Mouse (Mus musculus): ENCODE measurements around the gene Pclo. TPM values are rescaled to one million over a fixed set of nuclear protein-coding genes. Genes with fewer than 3 reads are reported as not detected.

Pclo gene
- polyA plus RNA-seq, 2 experiments = 0.01 to 0.02 TPM

- Histone ChIP-seq H3K9me3 (ENCODE audit: control insufficient read depth, low read length) (no peaks in the 10 kb centered on the region), H3K27me3 (ENCODE audit: control insufficient read depth, insufficient read depth, low read length) (no peaks in the 10 kb centered on the region), H3K4me3 (ENCODE audit: insufficient read depth in 1 of 2, low read depth in 2 of 2, low read length in 2 of 2) (no peak overlapping the region), H3K4me2 (ENCODE audit: low read depth) (no peak overlapping the region), H3K36me3 (replicated peaks; ENCODE audit: control insufficient read depth, insufficient read depth, low read depth) (no peaks in the 10 kb centered on the region), H3K27ac (no peak overlapping the region), H3K4me1 (replicated peaks; ENCODE audit: control insufficient read depth in 2 of 2, insufficient read depth in 2 of 2, low read length in 1 of 2) (no peaks in the 10 kb centered on the region), H3K9ac (replicated peaks) (no peak overlapping the region)
- ATAC-seq (ENCODE audit: insufficient read depth) (no peak), DNase-seq (ENCODE audit: low read depth in 3 of 3, low spot score in 3 of 3) (no peak)
- TF ChIP-seq CTCF (IDR thresholded peaks at IDR 0.05; ENCODE audit: low read depth) (no peak), EP300 (IDR thresholded peaks at IDR 0.05; ENCODE audit: low read depth) (no peak)
Measured at GRCm38 (mm10) chr5:14700900-14701299, 186.2 kb downstream of the Pclo start.

GRCm38 (mm10) chr5:14705423-14705822 is 190.7 kb downstream of the Pclo start:
- H3K27ac ChIP-seq = no peak overlapping the region
- DNase-seq (ENCODE audit: low read depth in 3 of 3, low spot score in 3 of 3) (no peak), ATAC-seq (ENCODE audit: insufficient read depth) (no peak)
- TF ChIP-seq CTCF (IDR thresholded peaks at IDR 0.05; ENCODE audit: low read depth) (no peak), EP300 (IDR thresholded peaks at IDR 0.05; ENCODE audit: low read depth) (no peak)
- no peak overlapping the region for H3K9ac ChIP-seq (replicated peaks)
- no peaks in the 10 kb centered on the region for H3K27me3 ChIP-seq (ENCODE audit: control insufficient read depth, insufficient read depth, low read length)
- H3K36me3 ChIP-seq (replicated peaks; ENCODE audit: control insufficient read depth, insufficient read depth, low read depth) = no peaks in the 10 kb centered on the region
- no peaks in the 10 kb centered on the region for H3K9me3 ChIP-seq (ENCODE audit: control insufficient read depth, low read length)
- no peaks in the 10 kb centered on the region for H3K4me1 ChIP-seq (replicated peaks; ENCODE audit: control insufficient read depth in 2 of 2, insufficient read depth in 2 of 2, low read length in 1 of 2)
- H3K4me2 ChIP-seq (ENCODE audit: low read depth) = no peak overlapping the region
- 38% methylated on average over 2 of the region's 2 CpGs for WGBS (ENCODE audit: insufficient replicate concordance)
- no peak overlapping the region for H3K4me3 ChIP-seq (ENCODE audit: insufficient read depth in 1 of 2, low read depth in 2 of 2, low read length in 2 of 2)

DNA sequence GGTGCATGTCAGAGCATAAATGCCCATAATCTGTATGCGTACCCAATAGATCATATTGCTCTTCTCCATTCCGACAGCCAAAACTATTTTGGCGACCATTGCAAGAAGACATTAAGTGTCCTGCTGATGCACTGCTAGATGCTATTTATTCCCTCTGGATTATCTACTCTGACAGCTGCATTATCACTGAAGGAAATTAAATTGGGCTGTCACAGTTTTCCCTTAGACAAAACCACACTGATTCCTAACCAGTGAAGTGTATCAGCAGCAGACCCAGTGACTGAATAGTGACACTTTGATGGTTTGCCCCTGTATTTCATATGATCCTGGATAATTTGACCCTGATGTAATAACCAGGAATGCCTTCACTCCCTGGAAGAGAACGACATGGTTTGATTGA is 192.6 kb downstream of the Pclo start:
- no peak overlapping the region for H3K27ac ChIP-seq
- H3K36me3 ChIP-seq (replicated peaks; ENCODE audit: control insufficient read depth, insufficient read depth, low read depth) = no peaks in the 10 kb centered on the region
- ATAC-seq (ENCODE audit: insufficient read depth) (no peak), DNase-seq (ENCODE audit: low read depth in 3 of 3, low spot score in 3 of 3) (no peak)
- H3K4me2 ChIP-seq (ENCODE audit: low read depth) = no peak overlapping the region
- H3K9me3 ChIP-seq (ENCODE audit: control insufficient read depth, low read length) = no peaks in the 10 kb centered on the region
- TF ChIP-seq EP300 (IDR thresholded peaks at IDR 0.05; ENCODE audit: low read depth) (no peak), CTCF (IDR thresholded peaks at IDR 0.05; ENCODE audit: low read depth) (no peak)
- H3K4me3 ChIP-seq (ENCODE audit: insufficient read depth in 1 of 2, low read depth in 2 of 2, low read length in 2 of 2) = no peak overlapping the region
- 70% methylated on average over 4 of the region's 4 CpGs for WGBS (ENCODE audit: insufficient replicate concordance)
- no peaks in the 10 kb centered on the region for H3K4me1 ChIP-seq (replicated peaks; ENCODE audit: control insufficient read depth in 2 of 2, insufficient read depth in 2 of 2, low read length in 1 of 2)
- H3K9ac ChIP-seq (replicated peaks) = no peak overlapping the region
- H3K27me3 ChIP-seq (ENCODE audit: control insufficient read depth, insufficient read depth, low read length) = no peaks in the 10 kb centered on the region

DNA sequence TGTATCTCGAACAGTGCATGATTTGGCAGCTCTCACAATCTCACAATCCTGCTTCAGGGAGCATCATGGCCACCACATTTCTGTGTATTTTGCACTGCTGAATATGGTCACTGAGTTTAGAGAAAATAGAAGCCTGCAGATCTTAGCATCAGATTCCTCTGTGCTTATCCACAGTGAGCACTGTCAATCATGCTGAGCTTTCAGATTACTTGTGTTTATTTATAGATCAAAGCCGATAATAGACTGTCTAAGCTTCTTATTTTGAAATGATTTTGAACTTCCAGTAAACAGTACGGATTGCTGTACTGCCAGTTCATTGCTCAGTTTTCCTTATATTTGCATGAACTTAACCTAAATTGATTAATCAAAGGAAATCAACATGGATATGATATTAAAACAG is 208.9 kb downstream of the Pclo start:
- H3K36me3 ChIP-seq (replicated peaks; ENCODE audit: control insufficient read depth, insufficient read depth, low read depth) = no peaks in the 10 kb centered on the region
- DNase-seq (ENCODE audit: low read depth in 3 of 3, low spot score in 3 of 3) = no peak
- no peak overlapping the region for H3K9ac ChIP-seq (replicated peaks)
- no peaks in the 10 kb centered on the region for H3K4me1 ChIP-seq (replicated peaks; ENCODE audit: control insufficient read depth in 2 of 2, insufficient read depth in 2 of 2, low read length in 1 of 2)
- no peaks in the 10 kb centered on the region for H3K27me3 ChIP-seq (ENCODE audit: control insufficient read depth, insufficient read depth, low read length)
- no peak overlapping the region for H3K4me2 ChIP-seq (ENCODE audit: low read depth)
- TF ChIP-seq EP300 (IDR thresholded peaks at IDR 0.05; ENCODE audit: low read depth) (no peak), CTCF (IDR thresholded peaks at IDR 0.05; ENCODE audit: low read depth) (no peak)
- H3K4me3 ChIP-seq (ENCODE audit: insufficient read depth in 1 of 2, low read depth in 2 of 2, low read length in 2 of 2) = no peak overlapping the region
- no peak overlapping the region for H3K27ac ChIP-seq
- no peaks in the 10 kb centered on the region for H3K9me3 ChIP-seq (ENCODE audit: control insufficient read depth, low read length)
- 58% methylated on average over 3 of the region's 3 CpGs for WGBS (ENCODE audit: insufficient replicate concordance)
- no peak for ATAC-seq (ENCODE audit: insufficient read depth)

DNA sequence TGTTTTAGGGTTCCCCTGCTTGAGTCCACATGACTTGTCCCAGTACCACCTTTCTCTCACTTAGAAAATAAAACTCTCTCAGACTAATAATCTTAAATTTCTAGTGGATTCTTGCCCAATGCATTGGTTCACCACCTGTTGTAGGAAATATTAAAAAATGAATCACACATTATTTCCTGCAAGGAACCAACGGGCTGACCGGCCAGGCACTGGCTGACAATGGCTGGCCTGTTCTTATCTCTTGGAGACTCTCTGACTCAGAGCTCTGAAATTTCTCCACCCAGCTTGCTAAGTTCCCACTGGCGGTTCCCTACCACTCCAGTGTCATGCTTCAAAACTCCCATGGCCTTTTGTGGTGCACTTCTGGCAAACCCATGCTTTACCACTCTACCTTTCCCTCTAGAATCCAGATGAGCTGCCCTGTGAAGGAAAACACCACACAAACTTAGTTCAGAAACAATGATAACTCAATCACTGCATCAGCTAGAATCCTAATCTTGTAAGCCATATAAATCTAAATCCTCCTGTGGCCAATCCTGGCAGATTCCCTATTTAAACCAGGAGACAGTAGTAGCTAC is 214.0 kb downstream of the Pclo start:
- no peak for TF ChIP-seq CTCF (IDR thresholded peaks at IDR 0.05; ENCODE audit: low read depth)
- no peak for TF ChIP-seq EP300 (IDR thresholded peaks at IDR 0.05; ENCODE audit: low read depth)
- Histone ChIP-seq H3K36me3 (replicated peaks; ENCODE audit: control insufficient read depth, insufficient read depth, low read depth) (no peaks in the 10 kb centered on the region), H3K4me2 (ENCODE audit: low read depth) (no peak overlapping the region), H3K9me3 (ENCODE audit: control insufficient read depth, low read length) (no peaks in the 10 kb centered on the region), H3K27ac (no peak overlapping the region), H3K4me1 (replicated peaks; ENCODE audit: control insufficient read depth in 2 of 2, insufficient read depth in 2 of 2, low read length in 1 of 2) (no peaks in the 10 kb centered on the region), H3K9ac (replicated peaks) (no peak overlapping the region), H3K27me3 (ENCODE audit: control insufficient read depth, insufficient read depth, low read length) (no peaks in the 10 kb centered on the region), H3K4me3 (ENCODE audit: insufficient read depth in 1 of 2, low read depth in 2 of 2, low read length in 2 of 2) (no peak overlapping the region)
- no peak for DNase-seq (ENCODE audit: low read depth in 3 of 3, low spot score in 3 of 3)
- WGBS (ENCODE audit: insufficient replicate concordance) = 45% methylated on average over 3 of the region's 3 CpGs
- ATAC-seq (ENCODE audit: insufficient read depth) = no peak

All from liver, embryonic 14.5 days (tissue).